Mouse (Mus musculus): ENCODE data around the gene Efhd2.

DNA sequence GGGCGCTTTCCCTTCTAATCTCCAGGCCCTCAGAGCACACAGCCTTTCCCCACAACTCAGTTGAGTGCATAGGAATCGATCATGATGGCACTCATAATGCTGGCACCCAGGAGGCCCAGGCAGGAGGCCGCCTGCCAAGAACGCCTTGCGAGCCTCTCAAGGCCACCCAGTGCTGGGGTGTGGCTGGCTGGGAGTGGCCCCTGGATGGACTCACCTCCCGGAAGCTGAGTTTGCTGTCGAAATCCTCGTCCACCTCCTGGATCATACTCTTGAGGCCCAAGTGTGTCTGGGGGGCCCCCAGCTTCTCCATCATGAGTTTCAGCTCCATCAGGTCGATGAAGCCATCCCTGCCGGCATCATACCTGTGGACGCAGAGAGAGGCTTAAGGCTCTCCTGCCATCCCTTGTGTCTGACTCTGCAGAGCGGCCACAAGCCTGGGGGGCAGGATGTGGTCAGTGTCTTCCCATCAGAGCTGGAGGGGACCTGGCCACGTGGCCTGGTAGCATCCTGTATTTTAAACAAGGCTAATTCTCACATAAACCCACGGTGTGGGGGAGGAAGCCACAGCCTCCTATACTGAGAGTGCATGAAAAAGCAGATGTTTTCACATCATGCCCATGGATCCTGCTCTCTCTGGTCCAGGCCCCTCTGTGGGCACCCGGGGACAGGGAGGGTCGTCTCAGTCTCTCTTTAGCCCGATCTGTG is 13.0 kb downstream of the Efhd2 start:
- TF ChIP-seq CHD2 (IDR thresholded peaks at IDR 0.05; ENCODE audit: low read depth, low read length) (no peak), ZNF384 (IDR thresholded peaks at IDR 0.05; ENCODE audit: low read depth, low read length) (no peak), HCFC1 (IDR thresholded peaks at IDR 0.05; ENCODE audit: borderline replicate concordance, insufficient read depth, low read length) (no peak), ZC3H11A (IDR thresholded peaks at IDR 0.05; ENCODE audit: borderline replicate concordance, low read depth, low read length) (no peak), MAFK (IDR thresholded peaks at IDR 0.05; ENCODE audit: insufficient read depth, low read depth, low read length) (no peak)
